Mouse (Mus musculus): ENCODE data around the gene Izumo4.

DNA sequence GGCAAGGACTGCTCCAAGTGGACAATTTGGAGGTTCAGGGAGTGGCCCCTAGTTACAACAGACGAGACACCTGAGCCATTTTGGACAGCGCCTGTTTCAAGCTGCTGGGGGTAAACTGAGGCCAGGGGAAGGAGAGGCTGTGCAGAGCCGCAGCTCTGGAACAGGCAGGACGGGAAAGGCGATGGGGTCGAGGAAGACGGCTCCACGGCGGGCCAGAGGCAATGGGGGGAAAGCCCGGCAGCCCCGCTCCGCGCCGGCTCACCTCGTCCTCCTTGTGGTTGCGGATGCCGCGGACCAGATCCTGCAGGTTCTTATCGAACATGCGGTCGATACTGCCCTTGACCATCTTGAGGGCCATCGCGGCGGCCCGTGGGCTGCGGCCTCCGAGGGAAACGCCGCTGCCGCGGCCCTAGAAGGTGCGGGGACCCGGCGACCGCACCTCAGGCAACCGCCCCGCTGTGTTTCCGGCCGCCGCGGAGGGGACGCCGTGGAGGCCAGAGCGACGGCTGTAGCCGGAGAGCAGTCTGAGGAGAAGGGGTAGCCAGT lies 39.7 kb downstream of the Izumo4 start:
- TF ChIP-seq CTCF (IDR thresholded peaks at IDR 0.05; ENCODE audit: low read depth) (no peak), EP300 (IDR thresholded peaks at IDR 0.05; ENCODE audit: low read depth) (no peak)
